Mouse (Mus musculus) midbrain, embryonic 11.5 days (tissue): ENCODE measurements at regions not wholly inside any gene's neighbourhood (a gene's known extent, or its start where the extent isn't known, plus 50 kb on each side); places are given as distances from the start of the nearest gene placed in this dataset.
A peak's percentile ranks its signal among the peaks of the same experiment; 100 is the strongest.

Experiments
- ATAC-seq: fragments of 200-750 bp; cut with Nextera tagmentation; 2 replicates; pipeline ENCODE4 v1.8.0; 2017; ENCODE audit warnings: moderate TSS enrichment, moderate library complexity; ENCODE audit not compliant: low FRiP score
- DNase-seq: peaks from one replicate; pipeline ENCODE4 v3.0.0; 2015; ENCODE audit warnings: low spot score; ENCODE audit errors: missing footprints
- H3K27ac ChIP-seq: fragments of 300-500 bp; sonication (generic); 2 replicates; pipeline ENCODE4 v1.5.1; 2014; ENCODE audit warnings: low read depth, low read length
- H3K27me3 ChIP-seq: fragments of 300-500 bp; sonication (generic); 2 replicates; pipeline ENCODE4 v1.6.1; 2014; ENCODE audit warnings: mild to moderate bottlenecking, low read length, moderate library complexity, mixed read lengths; ENCODE audit not compliant: control insufficient read depth, insufficient read depth
- H3K36me3 ChIP-seq: fragments of 300-500 bp; sonication (generic); 2 replicates; pipeline ENCODE4 v1.6.1; 2014; ENCODE audit warnings: mild to moderate bottlenecking, low read length, moderate library complexity, mixed read lengths; ENCODE audit not compliant: control insufficient read depth, insufficient read depth
- H3K4me1 ChIP-seq: fragments of 300-500 bp; sonication (generic); 2 replicates; pipeline ENCODE4 v1.6.1; 2014; ENCODE audit warnings: low read length; ENCODE audit not compliant: control insufficient read depth, insufficient read depth
- H3K4me2 ChIP-seq: fragments of 300-500 bp; sonication (generic); 2 replicates; pipeline ENCODE4 v1.6.1; 2014; ENCODE audit warnings: mild to moderate bottlenecking, moderate library complexity
- H3K4me3 ChIP-seq: fragments of 300-500 bp; sonication (generic); 2 replicates; pipeline ENCODE4 v1.5.1; 2014; ENCODE audit warnings: low read depth, low read length
- H3K9ac ChIP-seq: fragments of 300-500 bp; sonication (generic); 2 replicates; pipeline ENCODE4 v1.6.1; 2014; ENCODE audit warnings: low read length
- H3K9me3 ChIP-seq: fragments of 300-500 bp; sonication (generic); 2 replicates; pipeline ENCODE4 v1.6.1; 2016; ENCODE audit warnings: low read length; ENCODE audit not compliant: control insufficient read depth
- WGBS: fragments of 180-500 bp; shearing (Covaris S2); extraction: QIAGEN DNeasy Blood & Tissue Kit; methylation state at CpG from one replicate; pipeline ENCODE4 v1.1.7; 2014; 5-methylcytosine and 5-hydroxymethylcytosine counted together

DNA sequence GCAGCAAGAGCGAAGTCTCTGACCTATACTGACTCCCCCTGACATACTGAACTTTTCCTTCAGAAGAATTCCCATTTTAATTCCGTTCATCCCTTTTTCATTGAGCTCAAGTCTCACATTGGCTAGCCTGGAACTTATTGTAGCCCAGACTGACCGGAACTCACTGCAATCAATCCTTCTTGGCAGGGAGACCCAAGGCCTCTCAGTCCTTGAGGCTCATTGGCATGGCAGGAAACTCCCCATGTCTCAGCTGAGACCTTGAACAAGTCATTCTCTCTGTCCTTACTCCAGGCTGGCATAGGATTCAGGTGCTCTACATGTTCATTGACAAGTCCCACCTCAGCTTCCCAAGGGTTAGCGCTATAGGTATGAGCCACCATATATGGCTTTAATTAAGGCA lies 345.9 kb downstream of the Gm21750 start:
- Histone ChIP-seq H3K4me3 (no peak overlapping the region), H3K4me2 (no peak overlapping the region), H3K27ac (no peak overlapping the region), H3K9ac (no peak overlapping the region), H3K27me3 (no peaks in the 10 kb centered on the region), H3K4me1 (no peaks in the 10 kb centered on the region), H3K36me3 (no peaks in the 10 kb centered on the region), H3K9me3 (no peaks in the 10 kb centered on the region)
- 93% methylated on average over 4 of the region's 4 CpGs for WGBS
- ATAC-seq (no peak), DNase-seq (no peak)

DNA sequence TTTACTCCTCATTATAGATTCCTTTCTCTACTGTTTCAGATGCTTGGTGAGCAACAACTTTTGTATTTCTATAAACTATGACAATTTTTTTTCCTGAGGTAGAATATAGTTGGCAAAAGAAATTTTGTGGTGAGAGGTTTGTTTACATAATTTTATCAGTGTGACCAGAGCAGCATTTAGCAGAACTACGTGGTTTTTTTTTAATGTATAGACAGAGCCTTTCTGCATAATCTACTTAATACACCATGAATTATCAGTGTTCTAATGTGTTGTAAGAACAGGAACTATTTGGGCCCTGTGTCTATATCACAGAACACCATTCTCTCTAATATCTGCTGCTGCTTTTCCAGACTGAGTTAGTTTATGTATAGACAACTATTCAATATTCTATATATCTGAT lies 350.5 kb downstream of the Gm21750 start:
- DNase-seq (no peak), ATAC-seq (no peak)
- Histone ChIP-seq H3K4me1 (no peaks in the 10 kb centered on the region), H3K9ac (no peak overlapping the region), H3K9me3 (no peaks in the 10 kb centered on the region), H3K4me3 (no peak overlapping the region), H3K4me2 (no peak overlapping the region), H3K36me3 (no peaks in the 10 kb centered on the region), H3K27ac (no peak overlapping the region), H3K27me3 (no peaks in the 10 kb centered on the region)
- WGBS, result 78% methylated on average over 1 of the region's 1 CpGs

DNA sequence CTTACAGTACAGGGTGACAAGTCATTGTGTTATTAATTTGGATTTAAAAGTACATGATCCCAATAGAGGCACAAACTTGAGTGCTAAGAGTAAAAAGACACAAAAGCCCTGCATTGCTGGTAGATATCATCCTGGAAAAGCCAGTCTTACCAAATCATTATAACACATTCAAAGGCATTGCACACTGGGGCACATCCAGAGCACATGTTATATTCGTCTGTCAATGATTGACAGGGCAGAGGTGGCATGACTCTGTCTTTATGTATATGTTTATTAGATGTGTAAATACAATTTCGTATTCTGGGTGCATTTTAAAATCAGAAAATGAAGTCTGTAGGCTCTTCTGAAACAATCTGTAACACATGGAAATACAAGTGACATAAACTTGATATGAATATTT lies 358.4 kb downstream of the Gm21750 start:
- 75% methylated on average over 2 of the region's 2 CpGs for WGBS
- no peaks in the 10 kb centered on the region for H3K9me3 ChIP-seq
- no peak for ATAC-seq
- no peak overlapping the region for H3K9ac ChIP-seq
- no peaks in the 10 kb centered on the region for H3K27me3 ChIP-seq
- DNase-seq, result no peak
- no peak overlapping the region for H3K4me3 ChIP-seq
- no peaks in the 10 kb centered on the region for H3K36me3 ChIP-seq
- H3K27ac ChIP-seq, result no peak overlapping the region
- H3K4me1 ChIP-seq, result no peaks in the 10 kb centered on the region
- H3K4me2 ChIP-seq, result no peak overlapping the region

DNA sequence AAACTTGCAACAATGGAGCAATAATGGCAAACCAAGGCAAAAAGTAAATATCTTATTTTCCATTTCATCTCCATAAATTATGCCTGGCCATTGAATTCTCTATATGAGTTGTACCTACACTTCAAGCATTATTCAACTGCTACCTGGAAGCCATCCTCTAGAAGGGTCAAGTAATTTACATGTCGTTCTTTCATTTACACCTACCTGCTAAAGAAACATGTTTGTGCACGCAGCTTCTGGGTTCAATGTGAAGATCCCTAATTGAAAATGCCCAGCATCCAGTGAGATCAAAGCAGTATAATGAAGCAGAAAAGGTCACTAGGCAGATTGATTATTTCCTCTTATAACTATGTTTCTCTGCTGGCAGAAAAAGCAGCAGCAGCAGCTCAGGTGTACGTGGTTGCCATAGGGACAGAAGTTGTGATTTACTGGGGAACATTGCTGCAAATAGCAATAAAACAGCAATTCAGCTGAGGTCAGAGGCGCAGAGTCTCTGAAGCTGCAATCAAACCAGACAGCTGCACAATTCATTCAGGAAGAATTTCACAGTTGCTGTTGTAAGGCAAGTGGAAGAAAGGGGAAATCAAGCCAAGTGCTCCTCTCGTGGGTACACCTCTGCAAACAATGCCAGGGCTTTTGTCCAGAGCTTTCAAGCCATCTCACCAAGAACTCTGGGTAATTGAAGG lies 386.1 kb downstream of the Gm21750 start:
- no peak overlapping the region for H3K27ac ChIP-seq
- H3K36me3 ChIP-seq, result no peaks in the 10 kb centered on the region
- ATAC-seq (peak; percentile 44; the same call in 1 of the 2 replicates), DNase-seq (no peak)
- H3K9ac ChIP-seq, result no peak overlapping the region
- no peaks in the 10 kb centered on the region for H3K27me3 ChIP-seq
- H3K9me3 ChIP-seq, result no peaks in the 10 kb centered on the region
- WGBS, result 74% methylated on average over 5 of the region's 5 CpGs
- H3K4me1 ChIP-seq, result no peaks in the 10 kb centered on the region
- H3K4me3 ChIP-seq, result no peak overlapping the region
- no peak overlapping the region for H3K4me2 ChIP-seq

DNA sequence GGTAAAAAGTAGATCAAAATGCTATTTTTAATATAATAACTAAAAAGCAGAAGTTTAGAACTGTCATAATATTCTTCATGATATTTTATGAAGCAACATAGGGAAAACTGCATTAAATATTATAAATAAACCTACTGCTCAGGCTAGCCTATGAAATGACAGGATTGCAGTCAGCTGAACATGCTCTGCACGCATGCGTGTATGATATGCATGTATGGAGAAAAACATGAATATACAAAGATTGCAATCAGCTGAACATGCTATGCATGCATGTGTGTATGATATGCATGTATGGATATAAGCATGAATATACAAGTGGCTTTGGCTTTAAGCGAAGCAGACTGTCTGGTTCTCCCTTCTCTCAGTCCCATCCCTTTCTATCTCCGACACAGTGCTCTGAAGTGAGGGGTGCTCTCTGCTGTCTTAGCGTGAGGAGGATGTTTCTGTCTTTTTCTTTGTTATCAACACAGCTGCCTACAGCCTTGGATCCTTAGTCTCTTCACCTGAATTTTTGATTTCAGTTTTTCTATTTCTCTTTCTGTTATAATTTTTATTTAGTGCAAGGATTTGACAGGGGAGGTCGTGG lies 386.8 kb downstream of the Gm21750 start:
- Histone ChIP-seq H3K4me2 (no peak overlapping the region), H3K4me3 (no peak overlapping the region), H3K9ac (no peak overlapping the region), H3K9me3 (no peaks in the 10 kb centered on the region), H3K27ac (no peak overlapping the region), H3K4me1 (no peaks in the 10 kb centered on the region), H3K27me3 (no peaks in the 10 kb centered on the region), H3K36me3 (no peaks in the 10 kb centered on the region)
- ATAC-seq (no peak), DNase-seq (no peak)
- WGBS, result 90% methylated on average over 6 of the region's 6 CpGs

DNA sequence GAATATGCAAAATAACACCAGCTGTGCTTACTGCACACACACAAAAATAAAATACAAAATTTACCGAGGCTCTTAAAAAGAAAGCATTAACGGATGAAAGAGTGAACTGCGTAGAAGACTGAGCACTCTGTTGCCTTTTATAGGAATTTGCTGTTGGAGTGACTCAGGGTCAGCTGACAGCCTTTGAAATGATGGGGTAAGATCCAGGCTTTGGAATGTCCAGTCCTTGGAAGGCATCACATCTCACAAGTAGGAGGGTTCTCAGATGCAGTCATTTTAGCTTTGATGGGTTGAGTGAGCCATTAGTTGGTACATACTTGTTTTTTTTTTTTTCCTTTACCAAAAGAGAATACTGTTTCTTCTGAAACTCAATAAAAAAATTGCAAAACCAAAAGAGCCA lies 387.4 kb downstream of the Gm21750 start:
- no peak overlapping the region for H3K27ac ChIP-seq
- no peak for ATAC-seq

DNA sequence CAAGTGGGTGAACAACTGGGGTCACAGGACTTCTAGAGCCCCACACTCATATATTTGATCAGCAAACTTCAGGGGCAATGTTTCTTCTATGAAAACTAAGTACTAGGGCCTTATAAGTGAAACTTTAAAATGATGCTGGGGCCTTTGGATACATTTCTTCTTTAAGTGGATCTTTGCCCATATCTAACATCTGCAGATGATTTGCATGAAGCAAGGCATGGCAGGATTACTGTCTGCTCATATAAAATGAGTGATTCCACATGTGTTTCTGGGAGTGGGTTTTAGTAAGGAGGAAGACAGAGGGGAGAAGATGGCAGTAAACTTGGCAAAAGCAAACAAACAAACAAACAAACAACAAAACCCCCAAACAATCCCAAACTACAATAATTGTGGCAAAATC lies 405.0 kb downstream of the Gm21750 start:
- no peak overlapping the region for H3K27ac ChIP-seq
- no peak overlapping the region for H3K4me2 ChIP-seq
- H3K4me3 ChIP-seq, result no peak overlapping the region
- H3K4me1 ChIP-seq, result no peaks in the 10 kb centered on the region
- ATAC-seq, result no peak
- no peak overlapping the region for H3K9ac ChIP-seq
- H3K36me3 ChIP-seq, result no peaks in the 10 kb centered on the region
- H3K27me3 ChIP-seq, result no peaks in the 10 kb centered on the region
- no peaks in the 10 kb centered on the region for H3K9me3 ChIP-seq
- DNase-seq, result no peak

More for the DNA sequence above, 387.4 kb downstream of the Gm21750 start:
- Histone ChIP-seq H3K9ac (no peak overlapping the region), H3K27me3 (no peaks in the 10 kb centered on the region), H3K4me2 (no peak overlapping the region), H3K9me3 (no peaks in the 10 kb centered on the region), H3K4me3 (no peak overlapping the region), H3K36me3 (no peaks in the 10 kb centered on the region), H3K4me1 (no peaks in the 10 kb centered on the region)
- WGBS, result 89% methylated on average over 3 of the region's 3 CpGs
- no peak for DNase-seq

DNA sequence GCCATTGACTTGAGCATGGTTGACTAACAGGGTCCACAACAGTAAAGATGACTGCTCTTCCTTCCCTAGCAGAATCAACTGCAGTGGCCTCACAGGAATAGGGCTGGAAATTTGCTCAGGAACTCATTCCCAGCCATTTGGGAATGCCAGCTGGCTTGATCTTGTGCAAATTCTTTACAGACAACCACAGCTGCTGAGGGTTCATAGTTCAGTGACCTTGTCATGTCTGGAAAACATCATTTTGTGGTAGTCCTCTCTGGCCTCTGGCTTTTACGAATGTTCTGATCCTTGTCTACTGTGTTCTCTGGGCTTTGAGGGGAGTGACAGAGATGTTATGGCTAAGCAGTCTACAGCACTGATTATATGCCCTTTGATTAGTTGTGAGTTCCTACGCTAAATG lies 432.0 kb downstream of the Gm21750 start:
- no peak overlapping the region for H3K9ac ChIP-seq
- DNase-seq (no peak), ATAC-seq (no peak)
- no peaks in the 10 kb centered on the region for H3K27me3 ChIP-seq
- H3K27ac ChIP-seq, result no peak overlapping the region
- no peak overlapping the region for H3K4me2 ChIP-seq
- no peak overlapping the region for H3K4me3 ChIP-seq
- H3K36me3 ChIP-seq, result no peaks in the 10 kb centered on the region
- 80% methylated on average over 2 of the region's 2 CpGs for WGBS
- H3K9me3 ChIP-seq, result no peaks in the 10 kb centered on the region
- H3K4me1 ChIP-seq, result no peaks in the 10 kb centered on the region

DNA sequence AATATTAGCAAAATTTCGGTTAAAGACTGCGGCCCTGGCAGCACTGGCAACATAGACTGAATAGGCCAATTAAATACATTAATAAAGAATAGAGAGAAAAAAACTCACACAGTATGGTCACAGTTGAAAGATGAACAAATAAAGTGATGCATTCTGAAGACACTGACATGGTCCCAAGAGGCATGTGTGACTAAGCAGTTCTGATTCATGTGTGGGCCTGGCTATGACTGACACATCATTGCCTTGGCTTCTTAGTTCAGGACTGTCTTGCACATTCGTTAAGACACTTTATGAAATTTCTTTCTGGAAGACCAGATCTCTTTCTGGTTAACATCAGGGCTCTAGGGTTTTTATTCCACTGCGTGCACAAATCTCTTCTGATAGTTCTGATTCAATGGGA lies 438.7 kb downstream of the Gm21750 start:
- Histone ChIP-seq H3K36me3 (no peaks in the 10 kb centered on the region), H3K4me3 (no peak overlapping the region), H3K27ac (no peak overlapping the region), H3K27me3 (no peaks in the 10 kb centered on the region), H3K9ac (no peak overlapping the region), H3K9me3 (no peaks in the 10 kb centered on the region), H3K4me1 (no peaks in the 10 kb centered on the region), H3K4me2 (no peak overlapping the region)
- ATAC-seq (no peak), DNase-seq (no peak)
- 95% methylated on average over 4 of the region's 4 CpGs for WGBS
